Mouse (Mus musculus): ENCODE data around the gene Errfi1.

Errfi1 gene

GRCm38 (mm10) chr4:150853680-150854461 is at the start of gene Errfi1:
TSS of gene Errfi1 (plus strand) at chr4:150853919.
- DNase-seq, result peak; percentile 52

DNA sequence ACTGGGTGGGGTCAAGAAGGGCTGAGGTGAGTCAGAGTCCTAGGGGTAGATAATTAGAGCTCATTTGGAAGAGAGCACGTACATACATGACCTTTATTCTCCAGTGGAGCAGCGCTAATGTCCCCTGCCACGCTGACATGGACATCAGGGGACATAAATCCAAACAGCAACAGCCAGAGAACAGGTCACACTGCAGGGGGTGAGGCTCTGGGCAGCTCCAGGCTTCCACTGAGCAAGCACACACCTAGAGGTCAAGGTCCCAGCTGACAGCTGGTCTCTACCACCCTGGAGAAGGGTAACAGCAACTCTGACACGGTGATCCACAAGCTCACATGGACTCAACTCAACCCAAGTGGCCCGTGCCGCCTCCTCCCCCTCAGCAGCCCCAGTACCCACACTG is 49.5 kb upstream of the Errfi1 start:
- no peak for DNase-seq

- no peak for DNase-seq
Observed at GRCm38 (mm10) chr4:150807727-150808470, 45.8 kb upstream of the Errfi1 start.

DNA sequence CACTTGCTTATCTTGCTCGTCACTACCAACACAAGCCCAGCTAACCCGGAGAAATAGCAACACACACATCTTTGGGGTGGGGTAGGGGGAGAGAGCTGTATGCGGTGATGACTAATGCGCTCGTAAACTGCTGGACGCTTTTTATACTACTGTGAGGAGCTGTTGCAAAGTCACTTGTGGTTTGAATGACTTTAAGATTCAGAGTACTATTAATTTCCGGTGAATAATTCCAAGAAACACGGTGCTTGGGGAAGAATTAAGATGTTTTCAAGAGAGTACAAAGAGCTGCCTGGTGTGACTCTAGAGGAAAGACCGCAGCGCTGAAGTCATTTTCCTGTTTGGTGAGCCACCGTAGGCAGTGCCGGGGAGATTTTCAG is 45.3 kb upstream of the Errfi1 start:
- DNase-seq, result no peak

- no peak for DNase-seq
Observed at GRCm38 (mm10) chr4:150809323-150809722, 44.4 kb upstream of the Errfi1 start.

DNA sequence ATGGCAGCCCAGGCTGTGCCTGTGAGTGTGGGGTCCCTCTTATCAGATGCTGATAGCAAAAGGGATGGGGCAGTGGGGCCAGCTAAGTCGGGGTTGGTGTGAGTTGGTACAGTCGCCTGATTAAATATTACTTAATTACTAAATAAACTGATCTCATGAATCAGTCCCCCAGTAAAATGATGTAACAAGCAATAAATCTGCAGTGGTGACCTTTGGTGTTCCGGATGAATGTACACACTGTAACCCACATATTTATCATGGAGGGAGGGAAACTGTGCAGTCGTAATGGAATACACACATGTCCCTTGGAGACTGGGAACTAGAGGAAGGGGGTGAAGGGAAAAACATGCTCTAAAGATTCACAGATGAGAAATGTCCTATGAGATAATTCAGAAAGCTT is 38.6 kb upstream of the Errfi1 start:
- no peak for DNase-seq

GRCm38 (mm10) chr4:150816414-150816951 is 37.2 kb upstream of the Errfi1 start:
- DNase-seq, result no peak

GRCm38 (mm10) chr4:150819126-150819910 is 34.4 kb upstream of the Errfi1 start:
- DNase-seq, result no peak

GRCm38 (mm10) chr4:150821381-150821780 is 32.3 kb upstream of the Errfi1 start:
- no peak for DNase-seq

DNA sequence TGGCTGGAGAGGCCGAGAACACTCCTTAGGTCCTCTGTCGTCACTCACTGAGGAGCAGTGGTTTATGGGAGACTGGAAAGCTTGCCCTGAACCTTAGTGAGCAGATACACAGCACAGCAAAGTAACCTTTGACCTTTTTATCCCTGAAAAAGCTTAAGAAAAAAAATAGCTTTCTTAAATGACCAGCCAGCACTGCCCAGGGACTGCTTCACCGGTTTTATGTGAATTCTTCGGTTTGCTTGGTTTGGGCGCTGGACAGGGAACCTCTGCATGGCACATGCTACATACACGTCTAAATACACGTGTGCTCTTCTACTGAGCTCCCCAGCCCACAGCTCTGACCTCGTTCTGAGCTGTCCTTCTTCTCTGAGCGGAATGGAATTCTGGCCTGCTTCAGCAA is 31.1 kb upstream of the Errfi1 start:
- DNase-seq, result no peak

GRCm38 (mm10) chr4:150823614-150824480 is 29.9 kb upstream of the Errfi1 start:
- no peak for DNase-seq

DNA sequence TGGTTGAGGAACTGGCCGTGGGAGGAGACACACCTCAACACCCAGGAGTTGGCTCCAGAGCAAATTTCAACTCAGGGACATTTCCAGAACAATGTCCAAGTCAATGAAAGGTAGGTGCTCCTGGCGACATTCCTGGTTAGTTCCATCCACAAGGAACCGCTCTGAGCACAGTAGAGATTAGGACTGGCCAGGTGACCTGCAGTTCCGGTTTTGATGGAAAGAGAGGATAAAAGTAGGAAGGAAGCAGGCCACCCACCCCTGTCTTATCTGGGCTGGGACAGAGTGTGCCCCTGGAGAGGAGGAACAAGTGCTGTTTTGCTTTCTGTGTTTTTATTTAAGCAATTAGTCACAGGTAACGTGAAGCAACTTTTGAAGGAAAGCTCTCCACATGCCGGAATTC is 28.8 kb upstream of the Errfi1 start:
- DNase-seq, result no peak

DNA sequence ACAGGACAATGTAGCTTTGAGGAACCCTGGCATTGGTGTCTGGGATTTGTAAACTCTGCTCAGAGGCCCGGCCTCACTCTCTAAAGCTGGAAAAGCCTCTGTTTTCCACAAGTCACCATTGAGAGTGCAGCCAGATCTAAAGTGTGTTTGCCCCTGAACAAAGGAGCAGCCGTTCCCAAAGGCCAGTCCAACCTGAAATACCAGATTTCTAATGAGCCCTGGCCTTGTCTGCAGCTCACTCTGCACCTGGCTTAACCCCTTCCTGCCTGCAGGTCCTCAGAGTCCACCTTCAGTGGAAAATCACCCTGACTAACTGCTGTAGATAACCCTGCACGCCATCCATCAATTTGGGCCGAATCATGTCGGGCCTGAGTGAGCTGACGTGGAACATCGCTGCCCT is 28.2 kb upstream of the Errfi1 start:
- DNase-seq, result no peak

GRCm38 (mm10) chr4:150831321-150831720 is 22.4 kb upstream of the Errfi1 start:
- DNase-seq, result no peak

DNA sequence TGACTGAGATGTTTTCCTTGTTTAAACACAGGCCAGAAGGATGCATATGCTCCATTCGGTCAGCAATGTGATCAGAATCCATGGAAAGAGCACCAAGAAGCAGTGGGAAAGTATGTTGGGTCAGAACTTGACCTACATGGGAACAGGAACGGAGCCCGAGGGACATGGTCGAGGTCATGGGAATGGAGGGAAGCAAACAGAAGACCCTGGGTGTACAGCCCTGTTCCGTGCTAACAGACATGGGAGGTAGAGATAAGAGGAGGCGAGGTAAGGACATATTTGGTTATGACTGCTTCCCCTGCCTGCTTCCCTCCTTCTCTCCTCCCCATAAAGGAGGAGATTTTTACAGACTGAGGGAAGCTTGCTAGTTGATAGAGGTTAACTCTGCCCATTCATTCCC is 21.8 kb upstream of the Errfi1 start:
- DNase-seq, result no peak

DNA sequence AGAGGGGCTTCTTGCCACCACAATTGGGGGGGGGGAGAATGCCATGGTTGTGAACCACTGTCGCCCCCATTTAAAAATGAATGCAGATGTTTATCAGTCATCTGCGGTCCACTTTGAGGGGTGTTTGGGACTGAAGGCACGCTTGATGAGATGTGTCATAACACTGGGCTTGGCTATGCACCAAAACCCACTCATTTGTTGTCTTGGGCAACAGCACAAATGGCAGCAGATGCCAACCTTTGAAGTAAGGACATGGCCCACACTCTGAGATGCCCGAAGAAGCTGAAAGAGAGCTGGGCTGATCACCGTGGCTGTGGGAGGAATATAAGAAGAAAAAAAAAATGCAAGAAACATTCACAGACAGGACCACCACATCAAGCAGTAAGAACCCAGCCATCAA is 18.6 kb upstream of the Errfi1 start:
- DNase-seq, result no peak

GRCm38 (mm10) chr4:150836258-150836657 is 17.5 kb upstream of the Errfi1 start:
- DNase-seq, result no peak

DNA sequence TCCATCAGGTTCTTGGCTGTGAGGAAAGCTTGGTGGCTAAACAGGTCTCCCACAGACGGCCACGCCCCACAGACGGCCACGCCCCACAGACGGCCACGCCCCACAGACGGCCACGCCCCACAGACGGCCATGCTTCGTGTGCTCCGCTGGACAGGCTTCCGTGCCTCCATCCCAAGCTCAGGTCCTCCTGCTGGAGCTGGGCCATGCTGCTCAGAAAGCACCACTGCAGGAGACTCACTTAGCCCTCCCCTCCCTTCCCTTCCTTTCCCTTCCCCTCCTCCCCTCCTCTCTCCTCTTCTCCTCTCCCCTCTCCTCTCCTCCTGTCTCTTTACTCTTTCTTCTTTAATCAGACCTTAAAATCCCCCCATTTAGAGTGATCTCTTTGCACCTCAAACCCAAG is 16.8 kb upstream of the Errfi1 start:
- DNase-seq, result no peak

DNA sequence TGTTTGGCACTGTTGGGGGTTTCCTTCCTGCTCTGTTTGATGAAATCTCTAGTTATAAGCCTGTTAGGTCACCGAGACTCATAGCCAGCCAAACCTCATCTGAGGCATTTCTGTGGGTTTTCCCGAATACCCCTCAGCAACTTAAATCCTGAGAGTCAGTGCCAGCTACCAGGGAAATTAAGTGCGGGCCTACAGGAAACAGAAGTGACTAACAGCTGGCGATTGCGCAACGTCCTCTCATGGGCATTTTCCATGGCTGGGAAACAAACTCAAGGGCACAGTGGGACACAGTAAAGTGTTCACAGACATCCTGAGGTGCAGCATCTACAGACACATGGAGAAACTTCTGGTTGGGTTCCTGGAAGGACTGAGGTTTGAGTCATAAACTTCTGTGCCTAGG is 16.3 kb upstream of the Errfi1 start:
- DNase-seq, result no peak

- no peak for DNase-seq
Observed at GRCm38 (mm10) chr4:150842045-150842444, 11.7 kb upstream of the Errfi1 start.

DNA sequence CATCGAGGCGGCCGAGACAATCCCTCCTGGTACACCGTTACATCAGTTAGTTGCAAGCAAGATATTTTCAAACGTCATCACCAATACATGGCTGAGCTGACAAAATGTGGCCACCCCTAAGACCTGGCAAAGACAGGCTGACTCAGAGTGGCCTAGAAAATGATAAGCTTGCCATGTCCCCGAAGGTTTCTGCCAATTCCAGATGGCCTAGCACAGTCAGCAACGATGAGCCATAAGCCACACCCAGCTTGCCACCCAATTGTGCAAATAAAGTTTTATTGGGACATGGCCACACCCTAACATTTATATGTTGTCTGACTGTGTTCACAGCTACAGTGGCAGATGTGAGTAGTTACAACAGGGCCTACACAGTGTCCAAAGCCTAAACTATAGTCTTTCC is 10.5 kb upstream of the Errfi1 start:
- DNase-seq, result no peak

DNA sequence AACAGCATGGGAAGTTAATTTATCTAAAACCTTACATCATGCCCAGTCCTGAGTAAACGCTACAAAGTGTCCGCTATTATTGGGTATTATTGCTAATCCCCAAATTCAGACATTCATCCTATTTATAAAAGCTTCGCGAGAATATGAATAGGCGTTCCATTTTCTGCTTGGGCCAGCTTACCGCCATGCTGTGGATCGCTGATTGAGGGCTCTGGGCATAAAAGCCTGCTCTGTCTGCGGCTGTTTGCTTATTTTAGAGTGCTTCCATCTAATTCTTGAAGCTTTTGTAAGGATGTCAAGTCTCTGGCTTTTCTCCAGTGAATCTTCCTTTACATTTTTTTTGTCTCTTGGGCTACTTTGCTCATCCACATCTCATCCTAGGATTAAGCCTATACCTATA is 7.4 kb upstream of the Errfi1 start:
- DNase-seq, result no peak

All from cerebellum, adult 11-12 months (tissue).